Mouse (Mus musculus) midbrain, embryonic 12.5 days (tissue): Measurements from ENCODE around the gene Adgrf3. TPM values are rescaled to one million over a fixed set of nuclear protein-coding genes. Genes with fewer than 3 reads are reported as not detected.
"Not testable (repeated sequence)": the region's sequence is repeated elsewhere in the genome, so short reads cannot be mapped to it uniquely, and the experiment has no call there.

Source experiments
- ATAC-seq: fragments of 200-750 bp; cut with Nextera tagmentation; 2 replicates; pipeline ENCODE4 v1.8.0; 2017; ENCODE audit warnings: low read depth, moderate TSS enrichment, moderate library complexity; ENCODE audit not compliant: low FRiP score
- H3K27ac ChIP-seq: fragments of 300-500 bp; sonication (generic); replicated peaks from 2 replicates; pipeline ENCODE4 v1.5.1; 2016; ENCODE audit warnings: mild to moderate bottlenecking
- H3K27me3 ChIP-seq: fragments of 300-500 bp; sonication (generic); 2 replicates; pipeline ENCODE4 v1.6.1; 2016; ENCODE audit warnings: mild to moderate bottlenecking
- H3K36me3 ChIP-seq: fragments of 300-500 bp; sonication (generic); 2 replicates; pipeline ENCODE4 v1.6.1; 2016
- H3K4me1 ChIP-seq: fragments of 300-500 bp; sonication (generic); 2 replicates; pipeline ENCODE4 v1.6.1; 2016
- H3K4me2 ChIP-seq: fragments of 300-500 bp; sonication (generic); replicated peaks from 2 replicates; pipeline ENCODE4 v1.6.1; 2016; ENCODE audit warnings: mild to moderate bottlenecking, moderate library complexity
- H3K4me3 ChIP-seq: fragments of 300-500 bp; sonication (generic); 2 replicates; pipeline ENCODE4 v1.5.1; 2016; ENCODE audit warnings: mild to moderate bottlenecking
- H3K9ac ChIP-seq: fragments of 300-500 bp; sonication (generic); replicated peaks from 2 replicates; pipeline ENCODE4 v1.6.1; 2016; ENCODE audit warnings: mild to moderate bottlenecking, moderate library complexity
- H3K9me3 ChIP-seq: fragments of 300-500 bp; sonication (generic); 2 replicates; pipeline ENCODE4 v1.6.1; 2016; ENCODE audit warnings: mild to moderate bottlenecking
- WGBS: fragments of 180-500 bp; shearing (Covaris S2); methylation state at CpG from one replicate; pipeline ENCODE4 v1.1.7; 2016; 5-methylcytosine and 5-hydroxymethylcytosine counted together
- polyA plus RNA-seq: library from polyadenylated mRNA; unstranded; fragments of >200 nt; fragmentation: Nextera tagmentation; extraction: Ambion mirVana; gene quantifications from 2 replicates; pipeline ENCODE4 v1.2.1, GENCODE M21; 2016

The Adgrf3 gene
- polyA plus RNA-seq, 1 experiment from 2014 or later: not detected

- Histone ChIP-seq H3K4me2 (no peak overlapping the region), H3K36me3 (peaks cover 9% of the 10 kb centered on the region), H3K27ac (no peak overlapping the region), H3K4me1 (peaks cover 23% of the 10 kb centered on the region), H3K9me3 (no peaks in the 10 kb centered on the region), H3K9ac (no peak overlapping the region), H3K4me3 (no peak overlapping the region), H3K27me3 (no peaks in the 10 kb centered on the region)
- WGBS: 81% methylated on average over 4 of the region's 4 CpGs
- no peak for ATAC-seq
These were observed 25.4 kb upstream of the Adgrf3 start for GRCm38 (mm10) chr5:30230901-30231300.

- Histone ChIP-seq H3K4me1 (no peaks in the 10 kb centered on the region), H3K4me2 (no peak overlapping the region), H3K27me3 (no peaks in the 10 kb centered on the region), H3K9ac (no peak overlapping the region), H3K27ac (no peak overlapping the region), H3K9me3 (no peaks in the 10 kb centered on the region), H3K4me3 (no peak overlapping the region), H3K36me3 (0 out of 2 replicates have a peak, but pooled peaks cover 6% of the 10 kb centered on the region)
- ATAC-seq: no peak
- WGBS: 98% methylated on average over 8 of the region's 8 CpGs
These were observed 17.2 kb upstream of the Adgrf3 start for GRCm38 (mm10) chr5:30222681-30223080.

GRCm38 (mm10) chr5:30220666-30221065 is 15.1 kb upstream of the Adgrf3 start:
- Histone ChIP-seq H3K4me3 (no peak overlapping the region), H3K27me3 (no peaks in the 10 kb centered on the region), H3K9ac (no peak overlapping the region), H3K4me2 (no peak overlapping the region), H3K36me3 (0 out of 2 replicates have a peak, but pooled peaks cover 6% of the 10 kb centered on the region), H3K27ac (no peak overlapping the region), H3K9me3 (no peaks in the 10 kb centered on the region), H3K4me1 (no peaks in the 10 kb centered on the region)
- no peak for ATAC-seq
- WGBS: 89% methylated on average over 8 of the region's 8 CpGs

- no peak overlapping the region for H3K9ac ChIP-seq
- no peak overlapping the region for H3K4me3 ChIP-seq
- 91% methylated on average over 2 of the region's 2 CpGs for WGBS
- no peak for ATAC-seq
- no peaks in the 10 kb centered on the region for H3K4me1 ChIP-seq
- 0 out of 2 replicates have a peak, but pooled peaks cover 6% of the 10 kb centered on the region for H3K36me3 ChIP-seq
- H3K4me2 ChIP-seq: no peak overlapping the region
- H3K27ac ChIP-seq: no peak overlapping the region
- H3K27me3 ChIP-seq: no peaks in the 10 kb centered on the region
- H3K9me3 ChIP-seq: no peaks in the 10 kb centered on the region
These were observed 14.2 kb upstream of the Adgrf3 start for GRCm38 (mm10) chr5:30219715-30220114.

- 86% methylated on average over 5 of the region's 5 CpGs for WGBS
These were observed 10.4 kb upstream of the Adgrf3 start for GRCm38 (mm10) chr5:30215970-30216369.

GRCm38 (mm10) chr5:30214889-30215288 is 9.4 kb upstream of the Adgrf3 start:
- Histone ChIP-seq H3K36me3 (no peaks in the 10 kb centered on the region), H3K4me1 (no peaks in the 10 kb centered on the region), H3K27ac (no peak overlapping the region), H3K4me3 (no peak overlapping the region), H3K4me2 (no peak overlapping the region), H3K9ac (no peak overlapping the region), H3K27me3 (no peaks in the 10 kb centered on the region), H3K9me3 (no peaks in the 10 kb centered on the region)
- ATAC-seq: no peak
- 10% methylated on average over 4 of the region's 4 CpGs for WGBS

More at GRCm38 (mm10) chr5:30215970-30216369, 10.4 kb upstream of the Adgrf3 start:
- Histone ChIP-seq H3K4me3 (no peak overlapping the region), H3K36me3 (no peaks in the 10 kb centered on the region), H3K9ac (no peak overlapping the region), H3K9me3 (no peaks in the 10 kb centered on the region), H3K4me1 (no peaks in the 10 kb centered on the region), H3K27ac (no peak overlapping the region), H3K4me2 (no peak overlapping the region), H3K27me3 (no peaks in the 10 kb centered on the region)
- ATAC-seq: no peak

GRCm38 (mm10) chr5:30210758-30211157 is 5.2 kb upstream of the Adgrf3 start:
- H3K9me3 ChIP-seq, H3K4me3 ChIP-seq, H3K4me2 ChIP-seq, H3K4me1 ChIP-seq, H3K9ac ChIP-seq, H3K27me3 ChIP-seq, H3K27ac ChIP-seq, H3K36me3 ChIP-seq, ATAC-seq: not testable (repeated sequence)
- WGBS: 85% methylated on average over 5 of the region's 5 CpGs

GRCm38 (mm10) chr5:30207276-30207675 is 1.8 kb upstream of the Adgrf3 start:
- H3K4me3 ChIP-seq: no peak overlapping the region
- H3K36me3 ChIP-seq: no peaks in the 10 kb centered on the region
- no peaks in the 10 kb centered on the region for H3K4me1 ChIP-seq
- 66% methylated on average over 6 of the region's 6 CpGs for WGBS
- no peak overlapping the region for H3K9ac ChIP-seq
- no peaks in the 10 kb centered on the region for H3K27me3 ChIP-seq
- H3K9me3 ChIP-seq: no peaks in the 10 kb centered on the region
- no peak for ATAC-seq
- H3K4me2 ChIP-seq: no peak overlapping the region
- H3K27ac ChIP-seq: no peak overlapping the region

GRCm38 (mm10) chr5:30205034-30205433 is 488 bp downstream of the Adgrf3 start:
- Histone ChIP-seq H3K4me1 (no peaks in the 10 kb centered on the region), H3K9me3 (no peaks in the 10 kb centered on the region), H3K4me2 (no peak overlapping the region), H3K27me3 (no peaks in the 10 kb centered on the region), H3K4me3 (no peak overlapping the region), H3K27ac (no peak overlapping the region), H3K9ac (no peak overlapping the region), H3K36me3 (no peaks in the 10 kb centered on the region)
- WGBS: 63% methylated on average over 3 of the region's 3 CpGs
- no peak for ATAC-seq

GRCm38 (mm10) chr5:30204441-30204840 is 1.1 kb downstream of the Adgrf3 start:
- 44% methylated on average over 1 of the region's 1 CpGs for WGBS
- H3K36me3 ChIP-seq: no peaks in the 10 kb centered on the region
- H3K9ac ChIP-seq: no peak overlapping the region
- H3K4me2 ChIP-seq: no peak overlapping the region
- no peak overlapping the region for H3K27ac ChIP-seq
- H3K27me3 ChIP-seq: no peaks in the 10 kb centered on the region
- no peaks in the 10 kb centered on the region for H3K4me1 ChIP-seq
- H3K4me3 ChIP-seq: no peak overlapping the region
- no peak for ATAC-seq
- no peaks in the 10 kb centered on the region for H3K9me3 ChIP-seq

- WGBS: 79% methylated on average over 10 of the region's 10 CpGs
- ATAC-seq: no peak
- H3K9ac ChIP-seq: no peak overlapping the region
- H3K36me3 ChIP-seq: no peaks in the 10 kb centered on the region
- no peaks in the 10 kb centered on the region for H3K4me1 ChIP-seq
- no peaks in the 10 kb centered on the region for H3K27me3 ChIP-seq
- H3K27ac ChIP-seq: no peak overlapping the region
- H3K9me3 ChIP-seq: no peaks in the 10 kb centered on the region
- no peak overlapping the region for H3K4me3 ChIP-seq
- no peak overlapping the region for H3K4me2 ChIP-seq
These were observed 2.2 kb downstream of the Adgrf3 start for GRCm38 (mm10) chr5:30203216-30203885.

GRCm38 (mm10) chr5:30202221-30202620 is 3.3 kb downstream of the Adgrf3 start:
- whole genome bisulfite sequencing: 88% methylated on average over 7 of the region's 7 CpGs
- H3K9ac ChIP-seq: no peak overlapping the region
- no peak overlapping the region for H3K4me3 ChIP-seq
- no peak overlapping the region for H3K27ac ChIP-seq
- no peaks in the 10 kb centered on the region for H3K36me3 ChIP-seq
- no peaks in the 10 kb centered on the region for H3K27me3 ChIP-seq
- no peaks in the 10 kb centered on the region for H3K9me3 ChIP-seq
- no peaks in the 10 kb centered on the region for H3K4me1 ChIP-seq
- no peak overlapping the region for H3K4me2 ChIP-seq
- no peak for ATAC-seq

- no peak overlapping the region for H3K9ac ChIP-seq
- 52% methylated on average over 5 of the region's 5 CpGs for WGBS
- ATAC-seq: no peak
These were observed 4.0 kb downstream of the Adgrf3 start for GRCm38 (mm10) chr5:30201521-30201920.

More at GRCm38 (mm10) chr5:30201521-30201920, 4.0 kb downstream of the Adgrf3 start:
- Histone ChIP-seq H3K9me3 (no peaks in the 10 kb centered on the region), H3K4me1 (no peaks in the 10 kb centered on the region), H3K27me3 (no peaks in the 10 kb centered on the region), H3K27ac (no peak overlapping the region), H3K36me3 (no peaks in the 10 kb centered on the region), H3K4me3 (no peak overlapping the region), H3K4me2 (no peak overlapping the region)
